Mouse (Mus musculus) ES-Bruce4 (cell line): ENCODE measurements around the gene Fos. TPM values are rescaled to one million over a fixed set of nuclear protein-coding genes. Genes with fewer than 3 reads are reported as not detected.
A peak's percentile ranks its signal among the peaks of the same experiment; 100 is the strongest.

Experiments used
- H3K27ac ChIP-seq: 2 replicates; pipeline ENCODE4 v1.5.1; 2012; ENCODE audit warnings: low read length, inconsistent platforms; ENCODE audit not compliant: insufficient read depth
- H3K27me3 ChIP-seq: 2 replicates; pipeline ENCODE4 v1.6.1; 2012; ENCODE audit warnings: mild to moderate bottlenecking, low read length, inconsistent platforms; ENCODE audit not compliant: control insufficient read depth, poor library complexity, insufficient read depth, severe bottlenecking
- H3K36me3 ChIP-seq: 2 replicates; pipeline ENCODE4 v1.6.1; 2012; ENCODE audit warnings: inconsistent platforms, mild to moderate bottlenecking, low read length, moderate library complexity; ENCODE audit not compliant: control insufficient read depth, poor library complexity, insufficient read depth, severe bottlenecking
- H3K4me1 ChIP-seq: one replicate; pipeline ENCODE4 v1.8.1; 2011; ENCODE audit warnings: low read length; ENCODE audit not compliant: control insufficient read depth, insufficient read depth
- H3K4me3 ChIP-seq: 2 replicates; pipeline ENCODE4 v1.5.1; 2011; ENCODE audit warnings: low read depth, mild to moderate bottlenecking, low read length
- H3K9ac ChIP-seq: 2 replicates; pipeline ENCODE4 v1.6.1; 2012; ENCODE audit warnings: low read depth, mild to moderate bottlenecking, inconsistent platforms; ENCODE audit not compliant: poor library complexity, severe bottlenecking
- H3K9me3 ChIP-seq: replicated peaks from 2 replicates; pipeline ENCODE4 v1.6.1; 2012; ENCODE audit warnings: mild to moderate bottlenecking, low read length, inconsistent platforms; ENCODE audit not compliant: control insufficient read depth, poor library complexity, insufficient read depth, severe bottlenecking
- CTCF ChIP-seq: IDR thresholded peaks from one replicate; pipeline ENCODE4 v1.8.1; 2011; ENCODE audit warnings: low read depth, low read length
- EP300 ChIP-seq: IDR thresholded peaks from 2 replicates; pipeline ENCODE4 v1.6.1; 2011; ENCODE audit warnings: low read depth, low read length; ENCODE audit not compliant: insufficient read depth
- POLR2A ChIP-seq: IDR thresholded peaks from one replicate; pipeline ENCODE4 v1.8.1; 2011; ENCODE audit warnings: low read length; ENCODE audit not compliant: insufficient read depth
- polyA plus RNA-seq: library from polyadenylated mRNA; stranded (reverse); fragments of >200 nt; gene quantifications from 2 replicates; pipeline ENCODE4 v1.2.4, GENCODE M21; 2011; ENCODE audit warnings: low read depth; ENCODE audit not compliant: missing spikeins, insufficient read depth, insufficient read length

Gene Fos
- polyA plus RNA-seq, 1 experiment, result 7.3 TPM

DNA sequence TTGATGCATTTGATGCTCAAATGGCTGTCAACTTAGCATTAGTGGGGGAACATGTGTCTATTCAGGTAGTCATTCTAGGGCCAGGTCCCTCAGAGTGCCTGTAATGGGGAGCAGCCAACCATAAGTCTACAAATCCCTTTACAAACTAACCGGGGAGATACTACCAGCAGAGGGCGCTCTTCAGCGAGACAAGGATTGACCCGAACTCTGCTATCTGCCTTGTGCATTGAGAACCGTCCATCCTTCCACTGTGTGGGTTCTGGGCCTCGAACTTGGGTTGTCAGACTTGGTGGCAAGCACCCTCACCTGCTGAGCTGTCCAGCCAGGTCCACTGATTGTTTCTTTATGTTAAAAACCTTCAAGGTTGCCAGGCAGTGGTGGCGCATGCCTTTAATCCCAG, 23.1 kb downstream of the Fos start:
- 0 out of 2 replicates have a peak overlapping the region, but pooled peaks have one; percentile 10 for H3K4me3 ChIP-seq
- no peaks in the 10 kb centered on the region for H3K27me3 ChIP-seq
- no peaks in the 10 kb centered on the region for H3K4me1 ChIP-seq
- TF ChIP-seq EP300, result no peak
- TF ChIP-seq POLR2A, result no peak
- TF ChIP-seq CTCF, result peak; percentile 83
- H3K36me3 ChIP-seq, result no peaks in the 10 kb centered on the region
- no peak overlapping the region for H3K27ac ChIP-seq
- H3K9ac ChIP-seq, result no peak overlapping the region
- H3K9me3 ChIP-seq, result 0 out of 2 replicates have a peak, but pooled peaks cover 2% of the 10 kb centered on the region

GRCm38 (mm10) chr12:85497310-85498135, 23.8 kb downstream of the Fos start:
- no peak overlapping the region for H3K9ac ChIP-seq
- H3K4me3 ChIP-seq, result no peak overlapping the region
- no peaks in the 10 kb centered on the region for H3K4me1 ChIP-seq
- H3K9me3 ChIP-seq, result 0 out of 2 replicates have a peak, but pooled peaks cover 2% of the 10 kb centered on the region
- no peak for TF ChIP-seq POLR2A
- no peak for TF ChIP-seq EP300
- TF ChIP-seq CTCF, result no peak
- no peaks in the 10 kb centered on the region for H3K36me3 ChIP-seq
- H3K27ac ChIP-seq, result no peak overlapping the region
- no peaks in the 10 kb centered on the region for H3K27me3 ChIP-seq

DNA sequence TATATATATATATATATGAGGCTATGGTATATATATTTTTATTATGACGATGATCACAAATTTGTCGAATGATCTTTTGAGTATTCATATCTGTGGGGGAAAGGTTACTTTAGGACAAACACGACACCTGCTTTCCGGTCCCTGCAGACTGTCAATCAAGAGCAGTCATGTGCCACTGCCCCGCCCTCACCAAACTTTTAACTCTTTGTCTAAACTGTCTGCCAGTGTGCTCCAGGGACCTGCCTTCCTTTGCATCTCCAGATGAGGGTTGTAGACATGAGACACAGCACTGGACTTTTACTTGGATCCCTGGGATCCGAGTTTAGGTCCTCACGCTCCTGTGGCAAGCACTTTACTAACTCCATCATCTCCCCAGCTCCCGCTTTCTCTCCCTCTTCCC, 25.3 kb downstream of the Fos start:
- H3K4me1 ChIP-seq, result no peaks in the 10 kb centered on the region
- H3K9ac ChIP-seq, result no peak overlapping the region
- H3K9me3 ChIP-seq, result 0 out of 2 replicates have a peak, but pooled peaks cover 2% of the 10 kb centered on the region
- H3K27ac ChIP-seq, result no peak overlapping the region
- H3K27me3 ChIP-seq, result no peaks in the 10 kb centered on the region
- TF ChIP-seq CTCF (no peak), POLR2A (no peak)
- no peaks in the 10 kb centered on the region for H3K36me3 ChIP-seq
- no peak overlapping the region for H3K4me3 ChIP-seq

DNA sequence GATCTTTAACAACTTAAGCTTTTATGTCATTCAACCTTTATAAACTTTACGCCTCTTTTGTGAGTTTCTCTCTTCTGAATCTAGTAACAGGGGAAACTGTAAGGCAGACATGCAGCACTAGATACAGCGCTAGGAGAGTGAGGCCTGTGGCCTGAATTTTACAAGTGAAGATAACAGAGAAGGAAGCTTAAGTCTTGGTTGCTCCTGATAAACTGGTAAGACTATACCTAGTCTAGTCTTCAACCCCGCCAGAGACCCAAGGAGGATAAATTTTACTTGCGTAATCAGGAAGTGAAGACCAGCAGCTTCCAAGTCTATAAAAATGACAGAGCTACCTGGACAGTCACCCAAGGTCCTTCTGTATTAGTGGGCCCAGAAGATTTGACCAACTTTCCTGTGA, 29.0 kb downstream of the Fos start:
- H3K4me3 ChIP-seq, result no peak overlapping the region

DNA sequence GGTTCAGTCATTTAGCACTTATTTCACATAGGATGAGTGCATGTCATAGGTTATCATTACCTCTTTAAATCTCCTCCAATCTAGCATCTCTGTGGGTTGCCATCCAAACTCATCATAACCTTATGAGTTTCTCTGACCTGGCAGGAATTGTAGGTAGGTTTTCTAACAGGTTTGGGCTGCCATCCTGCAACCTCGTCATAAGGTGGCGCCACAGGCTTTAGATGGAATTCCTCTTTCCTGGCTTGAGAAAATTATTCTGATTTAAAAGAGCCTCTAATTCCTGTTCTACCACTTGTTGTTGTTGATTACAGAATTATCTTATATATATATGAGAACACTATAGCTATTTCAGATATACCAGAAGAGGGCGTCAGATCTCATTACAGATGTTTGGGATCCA, 34.5 kb downstream of the Fos start:
- Histone ChIP-seq H3K27ac (no peak overlapping the region), H3K36me3 (no peaks in the 10 kb centered on the region), H3K9ac (no peak overlapping the region), H3K9me3 (no peaks in the 10 kb centered on the region), H3K4me3 (no peak overlapping the region), H3K4me1 (peaks cover 2% of the 10 kb centered on the region), H3K27me3 (no peaks in the 10 kb centered on the region)
- peak; percentile 50 for TF ChIP-seq CTCF
- no peak for TF ChIP-seq POLR2A

More for the DNA sequence above, 29.0 kb downstream of the Fos start:
- 0 out of 2 replicates have a peak, but pooled peaks cover 2% of the 10 kb centered on the region for H3K9me3 ChIP-seq
- H3K4me1 ChIP-seq, result no peaks in the 10 kb centered on the region
- H3K27me3 ChIP-seq, result no peaks in the 10 kb centered on the region
- no peaks in the 10 kb centered on the region for H3K36me3 ChIP-seq
- no peak overlapping the region for H3K9ac ChIP-seq
- TF ChIP-seq POLR2A (no peak), EP300 (no peak), CTCF (no peak)
- no peak overlapping the region for H3K27ac ChIP-seq

DNA sequence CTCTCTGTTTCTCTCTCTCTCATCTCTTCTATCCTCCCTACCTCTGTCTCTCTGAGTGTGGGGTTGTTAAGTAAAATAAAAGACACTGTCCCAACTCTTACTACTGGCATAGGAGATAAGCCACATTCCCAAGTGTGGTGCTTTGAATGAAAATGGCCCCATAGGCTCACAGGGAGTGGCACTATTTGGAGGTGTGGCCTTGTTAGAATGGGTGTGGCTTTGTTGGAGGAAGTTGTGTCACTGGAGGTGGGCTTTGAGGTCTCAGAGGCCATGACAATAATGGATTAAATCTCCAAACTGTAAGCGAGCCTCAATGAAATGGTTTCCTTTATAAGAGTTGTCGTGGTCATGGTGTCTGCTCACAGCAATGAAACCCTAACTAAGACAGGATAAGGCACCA, 36.3 kb downstream of the Fos start:
- Histone ChIP-seq H3K9ac (no peak overlapping the region), H3K4me3 (no peak overlapping the region), H3K36me3 (no peaks in the 10 kb centered on the region), H3K9me3 (no peaks in the 10 kb centered on the region), H3K4me1 (peaks cover 2% of the 10 kb centered on the region), H3K27ac (no peak overlapping the region), H3K27me3 (no peaks in the 10 kb centered on the region)
- no peak for TF ChIP-seq EP300
- no peak for TF ChIP-seq POLR2A
- TF ChIP-seq CTCF, result no peak
